Mouse (Mus musculus) right cerebral cortex, adult 18-20 months (tissue): ENCODE measurements around the gene Nop10.

Experiments
- DNase-seq: peaks from one replicate; pipeline ENCODE4 v3.0.0; 2022; ENCODE audit warnings: mixed read lengths

Nop10 gene

GRCm38 (mm10) chr2:112261748-112262653 lies at the start of gene Nop10:
Gene Nop10, plus strand, starts transcription at chr2:112261926.
- DNase-seq, result peak; percentile 91

GRCm38 (mm10) chr2:112215977-112216376 lies 45.7 kb upstream of the Nop10 start:
- DNase-seq, result no peak

DNA sequence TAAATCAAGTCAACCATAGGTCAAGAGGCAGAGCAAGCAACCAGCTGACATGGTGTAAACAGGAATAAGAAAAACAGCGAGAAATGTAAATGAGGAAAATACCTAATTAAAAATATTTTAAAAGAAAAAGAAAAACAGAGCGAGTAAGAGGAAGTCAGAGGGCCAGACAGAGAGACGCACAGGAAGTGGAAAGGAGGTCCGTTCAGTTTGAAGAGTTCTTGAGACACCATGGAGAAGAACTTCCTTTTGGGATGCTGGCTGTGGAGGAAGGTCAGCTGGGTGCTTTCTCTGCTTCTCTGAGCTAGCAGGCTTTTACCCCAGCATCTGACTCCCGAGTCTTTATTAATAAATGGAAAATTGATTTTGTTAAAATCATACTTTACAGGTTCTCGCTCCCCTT lies 44.1 kb upstream of the Nop10 start:
- DNase-seq, result no peak

DNA sequence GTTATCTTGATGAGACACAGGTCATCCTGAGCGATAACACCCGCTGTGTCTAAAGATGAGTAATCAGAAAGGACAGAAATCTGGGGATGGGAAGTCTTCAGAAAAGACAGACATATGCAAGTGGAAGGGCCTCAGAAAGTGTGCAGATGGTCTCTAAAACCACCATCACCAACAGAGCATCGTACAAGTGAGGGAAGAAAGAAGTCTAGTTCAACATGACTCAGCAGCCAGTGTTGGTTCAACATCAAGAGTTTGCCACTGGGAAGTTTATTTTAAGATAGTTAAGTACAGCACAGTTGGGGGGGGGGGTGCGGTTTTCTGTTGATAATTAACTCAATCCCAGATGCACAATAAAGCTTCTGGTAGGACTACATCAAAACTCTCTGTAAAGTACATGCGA lies 40.8 kb upstream of the Nop10 start:
- DNase-seq, result no peak

DNA sequence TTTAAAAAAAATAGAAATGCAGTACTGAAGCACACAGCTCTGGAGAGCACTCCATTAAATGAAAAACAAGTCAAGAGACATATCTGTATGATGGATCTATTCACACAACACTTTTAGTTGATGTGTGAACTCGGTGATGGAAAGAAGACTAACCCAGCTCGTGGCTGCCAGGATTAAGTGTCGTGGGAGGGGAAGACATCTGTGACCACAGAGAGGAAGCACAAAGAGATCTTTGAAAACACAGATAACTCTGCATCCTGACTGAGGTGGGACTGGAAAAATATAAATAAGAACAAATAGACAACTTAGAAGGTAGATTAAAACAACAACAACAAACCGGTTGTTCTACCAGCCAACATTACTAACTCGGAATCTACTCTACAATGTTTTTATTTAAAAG lies 39.1 kb upstream of the Nop10 start:
- DNase-seq, result no peak

DNA sequence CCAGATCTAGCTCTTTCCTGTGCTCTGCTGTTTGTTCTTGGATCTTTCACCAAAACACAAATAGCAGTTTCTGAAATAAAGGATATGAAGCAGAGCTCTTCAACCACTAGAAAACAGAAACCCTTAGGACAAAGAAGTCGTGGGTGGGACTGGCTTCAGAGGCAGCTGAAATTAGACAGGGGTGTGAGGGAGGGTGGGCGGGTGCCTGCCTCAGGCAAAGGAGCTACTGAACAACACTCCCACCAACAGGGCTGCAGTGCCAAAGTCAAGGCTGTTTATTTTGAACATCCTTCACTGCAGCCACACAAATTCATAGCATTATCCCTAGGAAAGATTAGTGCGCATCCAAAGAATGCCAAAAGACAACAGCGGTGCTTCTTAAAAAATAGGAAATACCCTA lies 37.4 kb upstream of the Nop10 start:
- DNase-seq, result peak; percentile 64

GRCm38 (mm10) chr2:112232623-112233022 lies 29.1 kb upstream of the Nop10 start:
- DNase-seq, result no peak

DNA sequence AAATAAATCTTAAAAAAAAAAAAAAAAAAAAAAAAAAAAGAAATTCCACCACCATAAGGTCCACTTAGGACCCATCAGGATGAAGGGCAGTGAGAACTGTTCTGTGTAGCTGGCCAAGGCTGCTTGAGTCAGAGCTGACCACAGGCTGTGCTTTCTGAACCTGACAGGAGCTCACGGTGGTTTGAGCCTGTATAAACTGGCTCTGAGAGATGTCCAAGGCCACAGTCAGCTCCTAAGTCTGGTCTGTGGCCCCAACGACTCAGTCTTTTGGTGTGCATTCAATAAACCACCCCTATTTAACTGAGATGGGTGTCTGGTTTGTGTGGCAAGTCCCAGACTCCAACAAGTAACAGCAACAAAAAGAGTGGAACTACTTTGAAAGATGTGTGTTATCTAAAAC lies 25.1 kb upstream of the Nop10 start:
- no peak for DNase-seq

DNA sequence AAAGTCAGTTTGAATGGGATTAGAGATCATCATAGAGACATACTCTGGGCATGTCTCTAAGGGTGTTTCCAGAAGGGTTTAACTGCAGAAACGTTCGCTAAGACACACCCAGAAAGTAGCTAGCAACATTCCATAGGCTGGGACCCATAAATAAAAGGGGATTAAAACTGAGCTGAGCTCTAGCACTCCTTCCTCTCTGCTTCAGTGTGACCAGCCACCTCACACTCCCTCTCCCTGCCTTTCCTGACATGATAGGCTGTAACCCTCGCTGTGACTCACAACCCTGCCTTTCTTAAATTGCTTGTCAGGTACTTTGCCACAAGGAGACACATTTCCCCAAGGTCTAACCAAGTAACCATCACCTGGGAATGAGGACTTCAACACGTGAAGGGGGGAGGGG lies 23.7 kb upstream of the Nop10 start:
- no peak for DNase-seq

DNA sequence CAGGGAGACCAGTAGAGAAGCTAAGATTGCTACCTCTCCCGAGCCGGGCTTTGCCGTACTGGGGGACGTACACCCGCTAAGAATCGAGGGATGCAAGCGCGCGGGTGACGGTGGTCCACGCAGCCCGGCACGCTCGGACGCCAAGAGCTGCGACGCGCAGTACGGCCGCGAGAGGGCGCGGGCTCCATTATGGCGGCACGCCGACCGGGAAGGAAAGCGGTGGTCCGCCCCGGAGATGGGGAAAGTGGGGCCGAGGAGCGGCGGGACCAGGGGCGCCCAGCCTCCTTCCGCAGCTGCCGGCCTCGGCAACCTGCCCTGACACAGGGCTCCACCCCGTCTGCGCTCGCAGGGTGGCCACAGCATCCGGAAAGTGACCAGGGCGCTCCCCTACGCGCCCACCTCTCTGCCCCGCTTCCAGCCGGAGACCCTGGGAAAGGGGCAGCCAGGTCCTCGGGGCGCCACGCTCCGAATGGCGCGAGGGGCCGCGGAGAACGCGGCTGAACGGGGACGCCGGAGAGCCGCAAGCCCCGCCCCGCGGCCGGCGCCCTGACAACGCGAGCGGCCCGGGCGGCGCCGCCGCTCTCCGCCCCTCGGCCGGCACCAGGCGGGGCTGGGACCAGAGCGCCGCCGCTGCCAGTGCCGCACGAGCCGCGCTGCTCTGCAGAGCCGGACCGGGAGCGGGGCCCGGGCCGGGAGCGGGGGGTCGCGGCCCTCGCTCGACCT lies 22.4 kb upstream of the Nop10 start, which contains the start of gene Lpcat4:
Gene Lpcat4 (plus strand): TSS at position 257 of the 723 bp plus-strand sequence.
- DNase-seq, result peak; percentile 89

GRCm38 (mm10) chr2:112239935-112240721 lies 21.6 kb upstream of the Nop10 start:
- DNase-seq, result peak; percentile 47

DNA sequence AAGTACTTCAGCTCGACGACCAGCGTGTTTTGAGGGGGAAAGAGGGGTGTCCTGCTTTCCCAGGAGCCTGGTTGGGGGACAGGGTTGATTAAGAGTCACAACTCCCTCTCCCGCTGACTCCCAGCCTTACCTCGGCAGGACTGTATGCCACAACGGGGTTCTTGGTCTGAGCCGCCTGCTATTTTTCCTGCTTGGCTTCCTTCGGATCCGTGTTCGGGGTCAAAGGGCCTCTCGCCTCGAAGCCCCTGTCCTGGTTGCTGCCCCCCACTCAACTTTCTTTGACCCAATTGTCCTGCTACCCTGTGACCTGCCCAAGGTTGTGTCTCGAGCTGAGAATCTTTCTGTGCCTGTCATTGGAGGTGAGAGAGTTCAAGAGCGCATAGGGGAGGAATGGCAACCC lies 19.9 kb upstream of the Nop10 start:
- DNase-seq, result no peak

GRCm38 (mm10) chr2:112245307-112245706 lies 16.4 kb upstream of the Nop10 start:
- no peak for DNase-seq

DNA sequence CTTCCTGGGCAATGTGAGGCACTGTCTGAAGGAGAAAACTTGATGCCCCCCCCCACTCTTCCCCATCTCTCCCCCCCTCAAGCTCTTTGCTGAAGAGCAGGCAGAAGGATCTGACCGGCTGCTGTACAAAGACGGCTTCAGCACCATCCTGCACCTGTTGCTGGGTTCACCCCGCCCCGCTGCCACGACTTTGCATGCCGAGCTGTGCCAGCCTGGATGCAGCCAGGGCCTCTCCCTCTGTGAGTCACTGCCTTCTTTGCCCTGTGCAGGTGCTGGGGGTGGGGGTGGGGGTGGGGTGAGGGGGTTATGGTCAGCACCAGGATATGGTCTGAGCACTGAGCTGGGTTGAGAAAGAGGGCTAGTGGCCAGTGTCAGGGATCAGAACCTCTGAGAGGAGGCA lies 15.5 kb upstream of the Nop10 start:
- DNase-seq, result no peak

GRCm38 (mm10) chr2:112247323-112247722 lies 14.4 kb upstream of the Nop10 start:
- no peak for DNase-seq

DNA sequence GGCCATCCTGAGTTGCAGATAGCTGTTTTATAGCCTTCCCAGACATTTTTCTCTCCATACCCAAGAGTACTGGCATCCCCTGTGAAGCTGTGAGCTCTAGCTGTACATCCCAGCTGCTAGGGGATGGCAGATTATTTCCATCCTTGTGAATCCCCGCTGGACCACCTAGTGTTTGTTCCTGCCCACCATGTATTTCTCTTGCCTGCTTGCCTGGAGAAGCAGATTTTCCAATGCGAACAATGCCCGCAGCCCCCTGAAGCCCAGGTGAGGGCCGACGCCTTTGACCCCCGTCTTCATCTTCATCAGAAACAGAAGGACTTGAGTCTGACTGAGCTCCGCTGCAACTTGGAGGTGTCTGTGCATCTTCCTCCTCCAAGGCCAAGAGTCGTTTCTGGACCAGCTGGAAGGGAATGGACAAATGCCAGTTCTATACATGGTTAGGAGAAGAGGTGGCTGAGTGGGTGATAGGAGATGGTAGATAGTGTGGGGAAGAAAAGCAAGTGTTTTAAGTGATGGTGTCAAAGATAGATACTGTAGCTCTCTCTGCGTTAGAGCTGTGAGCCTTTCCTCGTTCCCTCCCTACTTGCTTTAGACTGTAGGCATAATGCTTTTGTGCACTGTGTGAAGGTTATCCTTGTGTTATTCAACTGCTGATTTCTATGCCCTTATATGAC lies 11.8 kb upstream of the Nop10 start:
- peak; percentile 54 for DNase-seq

GRCm38 (mm10) chr2:112254675-112255515 lies 6.8 kb upstream of the Nop10 start:
- DNase-seq, result no peak

DNA sequence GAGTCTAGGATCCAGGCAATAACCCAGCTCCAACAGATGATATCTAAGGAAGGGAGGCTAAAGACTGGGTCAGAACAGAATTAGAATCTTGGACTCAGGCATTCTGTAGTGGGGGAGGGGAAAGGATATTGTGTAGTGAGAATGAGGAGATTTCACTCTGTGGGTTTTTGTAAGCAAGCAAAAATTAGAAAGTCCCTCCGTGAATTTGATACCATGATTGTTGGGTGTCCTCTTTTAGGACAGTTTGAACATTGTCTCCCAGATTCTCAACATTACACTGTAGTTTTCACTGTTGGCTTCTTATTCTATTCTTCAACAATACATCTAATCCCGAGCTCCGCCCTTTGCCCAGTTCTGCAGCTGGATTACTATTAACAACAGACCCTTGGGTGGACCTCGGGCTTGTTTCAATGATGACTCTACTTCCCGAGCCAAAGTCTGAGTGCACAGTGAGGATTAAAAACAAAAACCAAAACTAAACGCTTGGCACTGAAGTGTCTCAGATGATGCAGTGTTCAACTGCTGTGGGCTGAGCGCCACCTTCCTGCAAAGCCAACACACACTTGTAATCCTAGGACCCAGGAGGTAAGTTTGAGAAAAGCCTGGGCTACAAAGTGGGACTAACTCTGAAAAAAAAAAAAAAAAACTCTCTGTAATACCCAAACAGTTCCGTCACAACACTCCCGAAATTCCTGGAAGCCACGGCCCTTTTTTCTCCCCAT lies 2.3 kb upstream of the Nop10 start, which contains the start of gene Nutm1:
Gene Nutm1 (minus strand): TSS at position 51 of the 722 bp plus-strand sequence.
- no peak for DNase-seq

DNA sequence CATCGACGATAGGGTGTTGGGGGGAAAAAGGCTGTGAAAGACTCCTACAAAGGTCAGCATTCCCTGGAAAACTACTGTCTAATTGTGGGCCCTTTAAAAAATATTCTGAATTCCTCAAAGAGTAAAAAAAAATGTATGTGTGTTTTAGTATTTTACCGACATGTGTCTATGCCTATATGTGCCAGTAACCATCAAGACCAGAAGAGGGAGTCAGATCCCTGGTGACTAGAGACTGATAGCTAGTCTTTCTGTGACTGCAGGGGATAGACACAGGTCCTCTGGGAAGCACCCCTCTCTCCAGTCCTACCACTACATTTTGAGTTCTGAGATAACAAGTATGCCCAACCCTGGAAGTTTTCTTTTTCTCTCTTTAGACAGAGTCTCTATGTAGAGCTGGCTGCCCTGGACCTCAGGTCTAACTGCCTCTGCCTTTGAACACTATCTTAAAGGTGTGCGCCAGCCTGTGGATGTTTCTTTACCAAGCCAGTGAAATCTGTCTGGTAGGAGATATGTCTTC lies 1.1 kb downstream of the Nop10 start:
- DNase-seq, result no peak

DNA sequence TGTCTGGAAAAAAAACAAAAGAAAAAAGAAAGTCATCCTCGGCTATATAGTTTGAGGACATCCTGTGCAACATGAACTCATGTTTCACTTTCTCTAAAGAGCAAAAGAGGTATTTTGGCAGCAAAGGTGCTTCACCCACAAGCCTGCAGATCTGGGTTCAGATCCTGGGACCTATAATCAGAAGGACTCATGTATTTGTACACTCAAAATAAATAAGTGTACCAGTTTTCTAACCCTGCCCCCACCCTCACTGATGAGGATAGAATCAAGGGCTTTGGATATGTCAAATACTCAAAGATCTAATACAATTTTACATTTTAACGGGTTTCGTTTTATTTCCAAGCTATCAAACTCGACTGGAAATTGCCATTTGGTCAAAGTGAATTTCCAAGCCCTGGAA lies 2.6 kb downstream of the Nop10 start:
- no peak for DNase-seq
